Mouse (Mus musculus) olfactory bulb, adult 2 months (tissue): ENCODE results near the gene Lmcd1. TPM values are rescaled to one million over a fixed set of nuclear protein-coding genes. Genes with fewer than 3 reads are reported as not detected.
A peak's percentile ranks its signal among the peaks of the same experiment; 100 is the strongest.
"Not testable (repeated sequence)": the region's sequence is repeated elsewhere in the genome, so short reads cannot be mapped to it uniquely, and the experiment has no call there.

Source experiments
- H3K27ac ChIP-seq: fragments of 200-500 bp; 2 replicates; pipeline ENCODE4 v1.5.1; 2012; ENCODE audit warnings: low read depth, low read length; ENCODE audit not compliant: insufficient read depth
- H3K4me1 ChIP-seq: fragments of 200-500 bp; 2 replicates; pipeline ENCODE4 v1.6.1; 2012; ENCODE audit warnings: low read length; ENCODE audit not compliant: control insufficient read depth, insufficient read depth
- H3K4me3 ChIP-seq: fragments of 200-500 bp; 2 replicates; pipeline ENCODE4 v1.5.1; 2012; ENCODE audit warnings: mild to moderate bottlenecking, low read depth, low read length, moderate library complexity; ENCODE audit not compliant: insufficient read depth
- CTCF ChIP-seq: fragments of 200-500 bp; IDR thresholded peaks from 2 replicates; pipeline ENCODE4 v1.5.1; 2012; ENCODE audit warnings: low read depth, mild to moderate bottlenecking, low read length, moderate library complexity; ENCODE audit not compliant: insufficient read depth
- POLR2A ChIP-seq: fragments of 200-500 bp; IDR thresholded peaks from 2 replicates; pipeline ENCODE4 v1.6.1; 2012; ENCODE audit warnings: mild to moderate bottlenecking, low read depth, low read length, moderate library complexity; ENCODE audit not compliant: insufficient read depth
- WGBS: fragments of 180-500 bp; shearing (Covaris S2); methylation state at CpG from one replicate; pipeline ENCODE4 v1.1.7; 2018; 5-methylcytosine and 5-hydroxymethylcytosine counted together
- polyA plus RNA-seq: library from polyadenylated mRNA; stranded (reverse); fragments of >200 nt; gene quantifications from 2 replicates; pipeline ENCODE4 v1.2.4, GENCODE M21; 2012; ENCODE audit warnings: low replicate concordance; ENCODE audit not compliant: missing spikeins, insufficient read depth, insufficient read length

Lmcd1 gene
- not detected in 2 replicates for polyA plus RNA-seq

GRCm38 (mm10) chr6:112273501-112274205 is at the start of gene Lmcd1:
Gene Lmcd1, plus strand, starts transcription at chr6:112273758.
- Histone ChIP-seq H3K4me1 (peaks cover 12% of the 10 kb centered on the region), H3K4me3 (peak within 1 kb of the TSS; percentile 38), H3K27ac (no peak within 1 kb of the TSS)
- TF ChIP-seq POLR2A: no peak
- peak; percentile 5; the same call in 1 of the 2 replicates for TF ChIP-seq CTCF
- WGBS: 2% methylated on average over 21 of the region's 21 CpGs

GRCm38 (mm10) chr6:112223877-112224632 is 49.5 kb upstream of the Lmcd1 start:
- WGBS: 64% methylated on average over 13 of the region's 13 CpGs
- H3K4me1 ChIP-seq: peaks cover 2% of the 10 kb centered on the region; the same call in 1 of the 2 replicates
- H3K4me3 ChIP-seq: no peak overlapping the region
- no peak overlapping the region for H3K27ac ChIP-seq
- no peak for TF ChIP-seq POLR2A
- no peak for TF ChIP-seq CTCF

GRCm38 (mm10) chr6:112236775-112237174 is 36.8 kb upstream of the Lmcd1 start:
- 100% methylated on average over 1 of the region's 1 CpGs for WGBS
- Histone ChIP-seq H3K27ac (no peak overlapping the region), H3K4me1 (no peaks in the 10 kb centered on the region), H3K4me3 (no peak overlapping the region)
- no peak for TF ChIP-seq CTCF

GRCm38 (mm10) chr6:112242216-112242615 is 31.3 kb upstream of the Lmcd1 start:
- TF ChIP-seq CTCF (no peak), POLR2A (no peak)
- Histone ChIP-seq H3K27ac (no peak overlapping the region), H3K4me3 (no peak overlapping the region), H3K4me1 (peaks cover 4% of the 10 kb centered on the region; the same call in 1 of the 2 replicates)
- WGBS: 47% methylated on average over 2 of the region's 2 CpGs

GRCm38 (mm10) chr6:112245639-112246038 is 27.9 kb upstream of the Lmcd1 start:
- TF ChIP-seq POLR2A (no peak), CTCF (no peak)
- H3K4me1 ChIP-seq: peaks cover 4% of the 10 kb centered on the region; the same call in 1 of the 2 replicates
- WGBS: 53% methylated on average over 4 of the region's 4 CpGs
- no peak overlapping the region for H3K4me3 ChIP-seq
- no peak overlapping the region for H3K27ac ChIP-seq

GRCm38 (mm10) chr6:112246636-112247035 is 26.9 kb upstream of the Lmcd1 start:
- no peak overlapping the region for H3K27ac ChIP-seq
- no peak overlapping the region for H3K4me3 ChIP-seq
- peaks cover 4% of the 10 kb centered on the region; the same call in 1 of the 2 replicates for H3K4me1 ChIP-seq
- TF ChIP-seq CTCF (no peak), POLR2A (no peak)
- WGBS: 91% methylated on average over 1 of the region's 1 CpGs

GRCm38 (mm10) chr6:112253943-112254342 is 19.6 kb upstream of the Lmcd1 start:
- not testable (repeated sequence) for H3K4me1 ChIP-seq, H3K4me3 ChIP-seq, H3K27ac ChIP-seq
- WGBS: 88% methylated on average over 3 of the region's 3 CpGs

GRCm38 (mm10) chr6:112254967-112255366 is 18.6 kb upstream of the Lmcd1 start:
- TF ChIP-seq CTCF: no peak
- Histone ChIP-seq H3K4me1 (no peaks in the 10 kb centered on the region), H3K27ac (no peak overlapping the region), H3K4me3 (no peak overlapping the region)
- WGBS: 80% methylated on average over 2 of the region's 2 CpGs
